16 mouse cellular contexts compared by ENCODE assay signal in the genomic region with DNA sequence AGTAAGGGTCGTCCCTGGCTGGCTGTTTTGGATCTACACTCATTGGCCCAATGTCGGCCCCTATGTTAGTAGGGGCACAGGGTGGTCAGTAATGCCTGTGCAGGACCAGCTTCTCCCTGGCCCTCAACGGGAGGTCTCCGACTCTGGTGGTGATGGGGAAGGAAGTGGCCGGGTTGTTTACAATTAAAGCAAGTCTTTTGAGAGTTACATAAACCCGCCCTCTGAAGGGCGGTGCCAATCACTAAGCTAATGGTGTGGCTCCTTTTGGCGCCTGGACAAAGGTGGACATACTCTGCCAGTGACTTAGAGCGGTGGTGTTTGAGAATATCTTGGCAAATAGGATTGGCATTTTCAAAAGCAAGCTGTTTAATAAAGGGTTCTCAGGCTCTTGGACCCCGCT.
DNase-seq lines count a peak whose midpoint lies in the region; ATAC-seq and TF ChIP-seq lines count a peak whose summit lies in the region.
"Had no signal": no experiment of that assay in that cellular context is flagged by ENCODE, and none has a peak within 500 bp of the region (broad histone marks: within the 10 kb centered on the region; RNA-seq: fewer than 3 reads in every experiment).

No protein-coding gene starts in this region.

- no peaks in the 10 kb centered on the region for H3K36me3 ChIP-seq in heart, adult 2 months (ENCODE audit: control insufficient read depth, insufficient read depth, low read length)
- H3K36me3 ChIP-seq in heart, embryonic 12.5 days: no peaks in the 10 kb centered on the region
- no peaks in the 10 kb centered on the region for H3K36me3 ChIP-seq in kidney, adult 2 months (ENCODE audit: control insufficient read depth, insufficient read depth, low read length)
- H3K36me3 ChIP-seq: forebrain, embryonic 15.5 days; limb, embryonic 12.5 days; liver, embryonic 15.5 days; midbrain, embryonic 12.5 days had no signal

- H3K79me2 ChIP-seq in heart, adult 2 months (replicated peaks; ENCODE audit: control insufficient read depth, insufficient read depth, low read length): no peaks in the 10 kb centered on the region

- no peaks in the 10 kb centered on the region for H3K27me3 ChIP-seq in heart, adult 2 months (ENCODE audit: control insufficient read depth, insufficient read depth, low read length)
- peaks cover 36% of the 10 kb centered on the region for H3K27me3 ChIP-seq in heart, embryonic 12.5 days (replicated peaks)
- no peaks in the 10 kb centered on the region for H3K27me3 ChIP-seq in kidney, adult 2 months (replicated peaks; ENCODE audit: control insufficient read depth, insufficient read depth, low read length)
- H3K27me3 ChIP-seq: forebrain, embryonic 15.5 days had no signal

- no peak for TF ChIP-seq CTCF in heart, adult 2 months (IDR thresholded peaks at IDR 0.05)
- no peak for TF ChIP-seq CTCF in kidney, adult 2 months (conservative IDR thresholded peaks at IDR 0.05; ENCODE audit: insufficient read depth, insufficient read length, low read depth, low read length)

- intact Hi-C loops in heart, adult 2 months (cut with DNase I): loop anchor here (5.0 kb wide), 1 partner anchor 37 kb away; no protein-coding TSS in a partner anchor

- no peak overlapping the region for H3K27ac ChIP-seq in heart, adult 2 months
- no peak overlapping the region for H3K27ac ChIP-seq in heart, embryonic 12.5 days (ENCODE audit: poor library complexity, severe bottlenecking)
- H3K27ac ChIP-seq in kidney, adult 2 months (ENCODE audit: insufficient read depth, low read depth, low read length): no peak overlapping the region
- H3K27ac ChIP-seq: forebrain, embryonic 15.5 days; limb, embryonic 12.5 days; liver, embryonic 15.5 days; midbrain, embryonic 12.5 days had no signal

- H3K4me3 ChIP-seq in heart, adult 2 months: no peak overlapping the region
- H3K4me3 ChIP-seq in heart, embryonic 12.5 days: no peak overlapping the region
- H3K4me3 ChIP-seq in kidney, adult 2 months (ENCODE audit: insufficient read depth, low read depth, low read length): no peak overlapping the region
- H3K4me3 ChIP-seq: forebrain, embryonic 15.5 days; limb, embryonic 12.5 days; liver, embryonic 15.5 days; midbrain, embryonic 12.5 days had no signal

- H3K4me2 ChIP-seq in heart, embryonic 12.5 days: no peak overlapping the region
- H3K4me2 ChIP-seq: forebrain, embryonic 15.5 days; limb, embryonic 12.5 days; liver, embryonic 15.5 days; midbrain, embryonic 12.5 days had no signal

- no peaks in the 10 kb centered on the region; the same call in none of the 2 replicates for H3K9me3 ChIP-seq in heart, embryonic 12.5 days (replicated peaks)
- H3K9me3 ChIP-seq: forebrain, embryonic 15.5 days; limb, embryonic 12.5 days; liver, embryonic 15.5 days; midbrain, embryonic 12.5 days had no signal

- 54% methylated on average over 10 of the region's 10 CpGs for WGBS in heart, adult 2 months
- 43% methylated on average over 10 of the region's 10 CpGs for WGBS in heart, embryonic 12.5 days
- 36% methylated on average over 10 of the region's 10 CpGs for WGBS in kidney, adult 2 months

- no peak overlapping the region for H3K9ac ChIP-seq in heart, adult 2 months (ENCODE audit: low read depth, low read length)
- H3K9ac ChIP-seq in heart, embryonic 12.5 days: no peak overlapping the region
- H3K9ac ChIP-seq: forebrain, embryonic 15.5 days; limb, embryonic 12.5 days; liver, embryonic 15.5 days; midbrain, embryonic 12.5 days had no signal

- TF ChIP-seq EP300 in heart, adult 2 months (IDR thresholded peaks at IDR 0.05; ENCODE audit: insufficient read depth, low read depth, low read length): no peak

- H3K4me1 ChIP-seq in heart, adult 2 months (ENCODE audit: control insufficient read depth, insufficient read depth, low read length): peaks cover 3% of the 10 kb centered on the region
- H3K4me1 ChIP-seq in heart, embryonic 12.5 days (replicated peaks): peaks cover 11% of the 10 kb centered on the region
- peaks cover 9% of the 10 kb centered on the region; the same call in 1 of the 2 replicates for H3K4me1 ChIP-seq in kidney, adult 2 months (ENCODE audit: control insufficient read depth, insufficient read depth, low read length)
- H3K4me1 ChIP-seq: limb, embryonic 12.5 days; liver, embryonic 15.5 days; midbrain, embryonic 12.5 days had no signal

- DNase-seq in heart, adult 2 months: peak; percentile 25 to 31
- DNase-seq in kidney, adult 2 months: peak; percentile 57
- DNase-seq in kidney, postnatal 14 days: peak; percentile 56
- DNase-seq in lung, postnatal 10 days: peak; percentile 68
- no peak for DNase-seq in thymus, adult 18-20 months
- DNase-seq in embryo, embryonic 10 days (ENCODE audit: low spot score): no peak
- DNase-seq in right cerebral cortex, postnatal 36 days (ENCODE audit: low spot score in 2 of 2): no peak
- DNase-seq: cerebellum, adult 11 months; gastrocnemius, postnatal 14 days had no signal

- no peak for ATAC-seq in heart, embryonic 12.5 days (ENCODE audit: insufficient number of reproducible peaks, low FRiP score)
- ATAC-seq: CD4-positive, CD25-positive, alpha-beta regulatory T cell, adult 4 months; forebrain, embryonic 15.5 days; inflammation-experienced regulatory T-cells, adult 6 months had no signal

- TF ChIP-seq POLR2A in heart, adult 2 months (IDR thresholded peaks at IDR 0.05; ENCODE audit: insufficient read depth, low read depth, low read length): no peak
- no peak for TF ChIP-seq POLR2A in kidney, adult 2 months (IDR thresholded peaks at IDR 0.05; ENCODE audit: low read depth, low read length)

Comparison
In these comparisons a context has a peak if more than half of its experiments do, and no peak if none do; other contexts are left out.
1. DNase-seq: peak in heart, adult 2 months (2 of 2), kidney, adult 2 months (single experiment), kidney, postnatal 14 days (single experiment) and lung, postnatal 10 days (single experiment); none in thymus, adult 18-20 months (0 of 2), embryo, embryonic 10 days (single experiment) and right cerebral cortex, postnatal 36 days (0 of 2).